Mouse (Mus musculus) activated CD4-positive, CD25-positive, alpha-beta regulatory T cell, adult 4 months (primary cell): ENCODE data around the gene Spats1. TPM values are rescaled to one million over a fixed set of nuclear protein-coding genes. Genes with fewer than 3 reads are reported as not detected.
"Not testable (repeated sequence)": the region's sequence is repeated elsewhere in the genome, so short reads cannot be mapped to it uniquely, and the experiment has no call there.

Experiments
- ATAC-seq: one replicate; pipeline ENCODE4 v1.8.0; 2017
- polyA plus RNA-seq, 2 experiments: library from polyadenylated mRNA; unstranded; fragments of 100-300 nt; shearing (Covaris generic); gene quantifications; one replicate each; pipeline ENCODE4 v1.2.1; 2017

The Spats1 gene
- polyA plus RNA-seq, 2 experiments from 2014 or later = 0.43 to 0.74 TPM

DNA sequence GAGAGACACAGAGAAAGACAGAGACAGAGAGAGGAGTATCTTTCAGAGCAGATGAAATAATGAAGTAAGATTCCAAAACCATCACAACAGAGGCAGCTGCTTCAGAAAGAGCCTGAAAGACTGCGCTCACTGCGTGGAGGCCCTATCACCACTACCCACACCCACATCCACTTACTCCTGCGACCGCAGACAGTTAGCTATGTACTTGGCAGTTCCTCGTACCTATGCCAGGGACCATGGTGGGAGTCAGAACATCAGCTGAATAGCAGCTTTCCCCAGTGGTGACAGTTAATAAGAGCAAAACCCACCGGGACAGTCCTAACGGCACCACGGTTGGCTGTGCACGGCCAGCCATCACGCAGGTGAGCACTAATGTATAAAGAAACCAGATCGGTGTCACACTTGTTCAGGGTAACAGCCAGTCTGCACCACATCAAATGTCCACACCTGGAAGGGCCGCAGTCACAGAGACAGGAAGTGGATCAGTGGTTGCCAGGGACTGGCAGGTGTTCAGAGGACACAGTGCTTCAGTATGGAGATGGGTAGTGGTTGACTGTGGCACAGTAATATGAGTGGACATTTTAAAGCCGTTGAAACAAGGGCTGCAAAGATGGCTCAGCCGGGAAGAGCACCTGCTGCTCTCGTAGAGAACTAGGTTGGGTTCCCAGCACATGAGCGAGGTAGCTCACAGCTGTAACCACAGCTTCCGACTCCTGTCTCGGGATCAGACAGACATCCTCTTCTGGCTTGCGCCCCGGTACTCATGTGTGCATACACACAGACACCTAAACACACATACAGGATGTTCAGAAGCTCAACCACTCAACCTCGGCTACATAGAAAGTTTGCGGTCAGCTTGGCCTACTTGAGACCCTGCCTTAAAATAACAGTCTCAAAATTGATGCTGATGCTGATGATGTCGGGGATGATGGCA, 13.4 kb upstream of the Spats1 start:
- peak; percentile 82 for ATAC-seq

DNA sequence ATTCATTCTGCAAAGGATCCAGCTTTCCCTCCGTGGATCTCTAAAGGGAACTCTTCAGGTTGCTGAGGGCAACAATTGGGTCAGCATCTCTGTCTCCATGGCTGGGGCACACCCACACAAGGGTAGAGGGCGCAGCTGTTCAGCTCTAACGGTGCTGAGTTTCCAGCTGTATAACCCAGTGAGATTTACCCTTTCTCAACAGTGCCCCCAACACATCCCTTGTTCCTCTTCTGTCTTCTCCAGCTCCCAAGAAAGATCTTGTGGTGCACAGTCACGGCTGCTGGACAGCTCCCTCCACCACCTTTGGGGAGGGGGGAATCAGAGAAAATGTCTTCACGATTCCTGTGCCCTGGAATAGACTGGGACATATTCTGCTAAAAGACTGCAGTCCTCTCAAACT, 12.0 kb upstream of the Spats1 start:
- ATAC-seq = no peak

DNA sequence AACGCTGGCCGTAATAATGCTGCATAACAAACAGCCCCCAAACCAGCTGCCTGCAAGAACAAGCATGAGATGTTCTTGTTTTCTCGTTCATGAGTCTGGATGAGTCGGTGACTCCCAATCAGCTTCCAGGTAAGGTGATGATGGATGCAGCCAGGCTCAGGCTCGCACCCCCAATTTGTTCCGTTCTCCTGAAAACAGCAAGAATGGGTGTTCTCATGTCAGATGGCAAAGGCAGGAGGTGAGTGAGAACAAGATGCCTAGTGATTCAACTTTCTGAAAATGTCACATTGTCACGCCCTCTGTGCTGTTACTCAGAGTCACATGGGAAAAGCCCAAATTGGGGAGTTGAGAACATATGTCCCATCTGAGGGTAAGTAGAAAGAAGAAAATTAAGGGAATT, 10.4 kb upstream of the Spats1 start:
- no peak for ATAC-seq

DNA sequence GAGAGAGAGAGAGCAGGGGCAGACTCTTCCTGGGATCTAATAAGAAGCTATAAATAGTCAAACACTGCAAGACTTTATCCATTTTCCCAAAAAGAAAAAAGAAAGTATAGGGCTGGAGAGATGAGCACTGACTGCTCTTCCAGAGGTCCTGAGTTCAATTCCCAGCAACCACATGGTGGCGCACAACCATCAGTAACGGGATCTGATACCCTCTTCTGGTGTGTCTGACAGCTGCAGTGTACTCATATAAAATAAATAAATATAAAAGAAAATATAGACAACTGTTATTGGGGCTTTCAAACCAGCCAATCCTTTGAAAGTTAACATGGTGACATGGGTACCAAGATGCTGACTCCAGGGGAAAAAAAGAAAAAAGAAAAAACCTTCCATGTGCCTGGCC, 5.2 kb upstream of the Spats1 start:
- no peak for ATAC-seq

DNA sequence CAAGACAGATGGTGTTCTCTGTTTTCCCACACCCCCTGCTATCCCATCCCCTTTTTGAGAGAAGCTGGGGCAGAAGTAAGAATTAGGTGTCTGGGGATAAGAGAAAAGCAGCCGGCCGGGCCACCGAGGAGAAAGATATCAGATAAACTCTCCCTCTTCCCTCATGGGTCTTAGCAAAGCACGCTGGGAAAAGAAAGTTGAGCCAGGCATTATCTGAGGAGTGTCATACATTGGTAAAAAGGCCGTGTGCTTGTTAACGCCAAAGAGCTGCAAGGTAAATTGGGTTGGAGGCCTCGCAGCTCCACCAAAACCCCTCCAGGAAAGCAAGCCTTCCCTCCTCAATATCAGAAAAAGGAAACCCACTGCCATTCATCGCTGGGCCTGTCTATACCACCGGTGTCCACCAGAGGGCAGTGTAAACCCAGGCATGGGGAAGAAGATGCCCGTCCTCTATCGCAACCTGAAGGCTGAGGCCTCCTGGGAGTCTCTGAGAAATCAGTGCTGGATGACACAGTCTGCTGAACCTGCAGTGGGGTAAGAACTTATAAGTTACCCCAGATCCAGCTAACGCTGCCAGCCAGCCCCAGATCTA, 3.1 kb upstream of the Spats1 start:
- peak; percentile 29 for ATAC-seq

DNA sequence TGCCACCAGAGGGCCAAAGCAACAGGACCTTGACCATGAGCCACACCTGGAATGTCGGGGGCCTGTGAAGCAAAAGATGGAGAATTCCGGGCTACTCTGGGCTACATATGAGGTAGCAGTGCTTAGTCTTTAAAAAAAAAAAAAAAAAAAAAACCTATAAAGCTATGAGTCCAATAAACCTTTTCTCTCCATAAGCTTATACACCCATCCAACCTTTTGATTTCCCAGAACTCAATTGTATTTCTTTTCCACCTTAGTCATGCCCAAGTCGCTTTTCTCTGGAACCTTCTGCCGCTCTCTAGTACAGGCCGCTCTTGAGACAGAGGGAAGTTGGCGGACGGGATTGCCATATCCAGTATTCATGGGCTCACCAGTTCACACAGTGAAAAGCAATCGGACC, 1.1 kb downstream of the Spats1 start:
- no peak for ATAC-seq

DNA sequence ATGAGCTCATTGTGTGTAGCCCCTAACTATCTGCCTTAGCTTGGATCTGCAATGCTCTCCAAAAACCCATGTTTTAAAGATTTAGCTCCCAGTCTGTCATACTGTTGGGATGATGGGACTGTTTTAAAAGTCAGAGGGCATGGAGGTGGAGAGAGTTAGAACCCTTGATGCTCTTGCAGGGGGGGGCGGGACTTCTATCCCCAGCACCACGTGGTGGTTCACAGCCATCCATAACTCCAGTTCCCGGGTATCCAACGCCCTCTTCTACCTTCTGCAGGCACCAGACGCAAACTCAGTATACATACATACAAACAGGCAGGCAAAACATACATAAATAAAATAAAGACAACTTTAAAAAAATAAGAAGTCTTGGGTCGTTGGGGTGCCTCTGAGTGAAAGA, 1.5 kb downstream of the Spats1 start:
- no peak for ATAC-seq

DNA sequence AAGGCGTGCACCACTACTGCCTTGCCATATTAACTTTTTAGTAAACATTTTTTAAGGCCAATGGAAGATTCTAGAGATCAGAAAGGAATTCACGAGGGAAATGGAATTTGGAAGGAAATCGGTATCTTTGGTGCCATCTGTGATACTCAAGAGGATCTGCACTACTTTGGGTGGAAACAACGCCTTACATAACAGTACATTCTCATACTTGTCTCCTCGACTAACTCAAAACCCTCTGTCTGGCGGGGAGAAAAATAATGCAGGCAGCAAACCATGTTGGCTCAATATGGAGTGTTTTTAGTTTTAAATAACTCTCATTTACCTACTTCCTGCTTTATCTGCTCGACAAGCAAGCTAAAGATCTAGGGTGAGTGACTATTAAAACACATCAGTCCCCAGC, 4.5 kb downstream of the Spats1 start:
- no peak for ATAC-seq

DNA sequence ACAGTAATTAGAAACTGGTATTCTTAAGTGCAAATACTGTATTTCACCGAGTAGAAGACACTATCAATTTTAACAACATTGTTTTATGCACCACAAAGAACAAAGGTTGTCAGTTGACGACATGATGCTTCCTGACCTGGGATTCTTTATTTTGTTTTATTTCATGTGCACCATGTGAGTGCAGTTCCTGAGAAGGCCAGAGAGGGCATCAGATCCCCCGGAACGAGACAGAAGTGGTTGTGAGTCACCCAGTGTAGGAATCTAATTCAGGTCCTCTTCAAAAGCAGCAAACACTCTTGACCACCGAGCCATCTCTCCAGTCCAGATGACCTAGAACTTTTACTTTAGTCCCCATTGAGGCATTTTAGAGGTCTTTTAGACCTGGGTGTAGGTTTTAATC, 6.9 kb downstream of the Spats1 start:
- ATAC-seq = no peak

DNA sequence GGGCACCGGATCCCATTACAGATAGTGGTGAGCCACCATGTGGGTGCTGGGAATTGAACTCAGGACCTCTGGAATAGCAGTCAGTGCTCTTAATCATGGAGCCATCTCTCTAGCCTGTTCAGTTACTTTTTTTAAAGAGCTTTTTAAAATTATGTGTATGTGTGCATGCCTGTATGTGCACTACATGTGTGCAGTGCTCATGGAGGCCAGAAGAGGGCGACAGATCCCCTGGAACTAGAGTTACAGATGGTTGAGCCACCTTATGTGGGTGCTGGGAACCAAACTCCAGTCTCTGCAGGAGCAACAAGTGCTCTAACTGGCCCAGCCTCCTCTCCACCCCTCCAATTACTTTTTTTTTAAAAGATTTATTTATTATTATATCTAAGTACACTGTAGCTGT, 8.5 kb downstream of the Spats1 start:
- no peak for ATAC-seq

DNA sequence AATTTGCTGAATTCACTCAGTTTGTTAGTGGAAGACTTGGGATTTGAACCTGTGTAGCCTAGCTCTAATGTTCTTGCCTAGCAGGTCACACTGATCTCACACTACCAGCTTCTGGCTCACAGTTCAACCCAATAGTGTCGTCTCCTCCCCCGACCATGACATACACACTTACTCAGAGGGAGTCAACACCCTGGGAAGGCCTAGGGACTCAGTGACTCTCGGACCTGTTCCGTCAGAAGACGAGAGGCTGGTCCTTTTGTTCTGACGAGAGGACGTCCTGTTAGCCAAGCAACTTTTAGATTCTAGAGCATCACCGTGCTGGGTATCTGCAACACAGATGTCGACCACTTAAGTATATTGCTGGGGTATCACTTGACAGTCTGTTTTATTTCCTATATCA, 11.0 kb downstream of the Spats1 start:
- ATAC-seq = no peak

DNA sequence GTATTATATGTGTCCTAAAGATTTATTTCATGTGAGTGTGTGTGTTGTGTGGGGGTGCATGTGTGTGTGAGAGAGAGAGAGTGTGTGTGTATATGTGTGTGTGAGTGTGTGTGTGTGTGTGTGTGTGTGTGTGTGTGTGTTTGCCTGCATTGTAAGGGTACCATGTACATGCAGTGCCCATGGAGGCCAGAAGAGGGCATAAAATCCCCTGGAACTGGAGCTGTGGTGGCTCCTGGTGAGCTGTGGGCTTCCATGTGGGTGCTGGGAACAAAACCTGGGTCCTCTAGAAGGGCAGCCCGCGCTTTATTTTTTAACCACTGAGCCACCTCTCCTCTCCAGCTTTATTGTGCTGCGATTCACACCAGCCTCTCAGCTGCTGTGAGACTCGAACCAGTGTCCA, 12.7 kb downstream of the Spats1 start:
- ATAC-seq = no peak

DNA sequence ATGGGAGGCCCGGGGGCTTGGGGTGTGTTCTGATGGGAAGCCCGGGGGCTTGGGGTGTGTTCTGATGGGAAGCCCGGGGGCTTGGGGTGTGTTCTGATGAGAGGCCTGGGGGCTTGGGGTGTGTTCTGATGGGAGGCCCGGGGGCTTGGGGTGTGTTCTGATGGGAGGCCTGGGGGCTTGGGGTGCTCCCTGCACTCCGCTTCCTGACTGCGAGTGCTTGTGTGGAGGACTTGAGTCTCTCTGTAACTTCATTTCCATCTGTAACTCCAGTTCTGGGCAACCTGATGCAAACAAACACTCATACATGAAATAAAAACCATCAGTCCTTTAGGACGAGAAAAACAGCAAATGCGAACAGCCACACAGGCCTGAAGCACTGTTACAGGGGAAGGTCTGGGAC, 16.2 kb downstream of the Spats1 start:
- ATAC-seq = no peak

DNA sequence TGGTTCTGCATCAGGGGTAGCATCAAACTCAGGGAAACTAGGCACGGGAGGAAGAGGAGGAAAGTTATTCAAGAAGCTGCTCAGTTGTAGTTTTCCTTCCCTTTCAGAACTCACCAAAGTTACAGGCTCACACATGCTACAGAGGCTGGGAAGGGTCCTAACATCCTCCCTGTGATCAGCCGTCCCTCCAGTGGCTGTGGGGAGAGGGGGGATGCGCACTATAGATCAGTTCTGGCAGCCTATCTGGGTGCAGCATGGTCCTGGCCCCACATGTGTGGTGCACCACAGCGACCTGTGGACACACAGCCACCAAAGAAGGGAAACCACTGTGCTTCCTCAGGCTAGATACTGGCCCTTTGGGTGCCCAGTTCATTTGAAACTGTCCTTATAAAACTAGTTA, 16.7 kb downstream of the Spats1 start:
- ATAC-seq = no peak

DNA sequence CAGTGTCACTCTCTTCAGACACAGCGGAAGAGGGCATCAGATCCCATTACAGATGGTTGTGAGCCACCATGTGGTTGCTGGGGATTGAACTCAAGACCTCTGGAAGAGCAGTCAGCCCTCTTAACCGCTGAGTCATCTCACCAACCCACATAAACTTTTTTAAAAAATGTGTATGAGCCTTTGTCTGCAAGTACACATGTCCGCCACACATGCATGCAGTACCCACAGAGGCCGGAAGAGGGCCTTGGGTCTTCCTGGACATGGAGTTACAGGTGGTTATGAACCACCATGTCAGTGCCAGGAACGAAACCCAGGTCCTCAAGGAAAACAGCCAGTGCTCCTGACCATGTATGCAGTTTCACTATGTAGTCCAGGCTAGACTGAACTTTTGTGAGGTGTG, 17.7 kb downstream of the Spats1 start:
- no peak for ATAC-seq

DNA sequence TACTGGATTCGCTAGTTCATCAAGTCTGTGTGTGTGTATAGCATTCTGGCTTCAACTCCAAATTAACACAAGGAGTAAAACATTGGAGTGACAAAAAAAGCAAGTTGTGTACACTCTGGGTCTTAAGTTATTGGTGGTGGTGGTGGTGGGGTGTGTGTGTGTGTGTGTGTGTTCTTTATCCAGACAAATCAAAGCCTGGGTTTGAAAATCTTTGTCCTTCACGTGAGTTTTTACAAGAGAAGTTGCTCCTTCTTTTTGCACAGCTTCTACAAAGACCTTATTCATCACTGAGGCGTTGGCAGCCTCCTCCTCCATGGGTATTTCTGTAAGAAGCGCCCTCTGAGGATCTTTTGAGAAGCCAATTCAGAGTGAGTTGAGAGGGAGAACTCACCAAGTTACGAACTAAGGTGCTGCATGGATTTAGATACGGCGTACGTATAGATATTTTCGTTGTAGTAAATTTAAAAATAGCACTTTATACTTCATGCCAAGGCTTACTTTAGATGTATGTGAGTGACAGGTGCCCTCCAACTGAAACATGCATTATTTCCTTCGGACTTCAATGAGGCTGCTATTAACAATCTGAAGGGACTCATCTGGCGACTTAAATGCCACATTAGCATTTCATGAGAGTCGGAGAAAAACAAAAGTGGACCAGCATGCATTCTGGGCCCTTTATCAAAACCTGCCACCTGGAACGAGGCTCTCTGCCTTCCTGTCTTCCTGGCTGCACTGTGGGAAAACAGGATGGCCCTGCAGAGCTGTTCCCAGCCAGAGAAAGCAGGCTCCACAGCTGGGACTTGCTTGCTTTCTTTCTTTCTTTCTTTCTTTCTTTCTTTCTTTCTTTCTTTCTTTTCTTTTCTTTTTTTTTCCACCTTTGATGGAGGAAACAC, 18.7 kb downstream of the Spats1 start:
- no peak for ATAC-seq

DNA sequence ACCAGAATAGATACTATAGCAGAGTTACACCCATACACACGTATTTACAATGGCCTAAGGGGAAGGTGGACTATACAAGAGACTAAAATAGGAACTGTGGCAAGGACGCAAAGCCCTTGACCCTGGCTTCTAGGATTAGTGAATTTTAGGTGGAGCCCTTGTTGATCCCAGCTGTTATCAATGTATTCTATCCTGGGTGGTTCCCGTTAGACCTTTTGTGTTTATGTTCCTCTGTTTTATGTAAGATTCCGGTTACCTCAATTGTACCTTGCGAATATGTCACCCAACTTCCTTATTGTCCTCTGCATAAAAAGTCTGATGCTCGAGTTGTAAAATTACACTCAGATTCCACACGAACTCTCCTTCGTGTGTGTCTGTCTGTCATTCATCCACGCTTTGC, 19.4 kb downstream of the Spats1 start:
- not testable (repeated sequence) for ATAC-seq

DNA sequence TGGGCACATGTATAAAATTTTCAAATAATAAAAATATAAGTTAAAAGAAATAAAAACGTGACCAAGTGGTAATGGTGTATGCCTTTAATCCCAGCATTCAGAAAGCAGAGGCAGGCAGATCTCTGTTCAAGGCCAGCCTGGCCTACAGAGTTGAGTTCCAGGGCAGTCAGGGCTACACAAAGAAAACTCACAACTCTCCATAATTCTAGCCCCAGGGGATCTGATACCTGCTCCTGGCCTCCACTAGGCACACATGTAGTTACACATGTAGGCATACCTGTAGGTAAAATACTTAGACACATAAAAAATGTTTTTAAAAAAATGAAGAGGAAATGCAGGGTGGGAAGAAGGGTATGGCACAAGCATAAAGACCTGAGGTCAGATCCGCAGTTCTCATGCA, 20.4 kb downstream of the Spats1 start:
- ATAC-seq = no peak

DNA sequence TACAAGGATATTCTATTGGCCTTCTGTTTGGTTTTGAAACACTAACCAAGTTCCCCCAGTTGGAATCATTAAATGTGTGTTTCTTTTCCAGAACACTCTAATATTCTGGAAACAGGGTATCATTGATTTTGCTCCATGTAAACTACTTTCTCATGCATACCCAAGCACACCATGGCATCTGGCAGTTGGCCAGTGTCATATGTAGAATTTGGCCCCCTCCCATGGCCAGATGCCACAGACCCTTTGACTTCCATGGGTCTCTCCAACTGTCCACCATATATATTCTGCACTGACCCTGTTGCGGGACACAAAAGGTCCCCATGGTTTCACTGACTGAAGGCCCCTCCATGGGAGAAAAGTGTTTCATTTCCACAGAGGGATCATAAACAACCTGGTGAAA, 22.9 kb downstream of the Spats1 start:
- ATAC-seq = no peak

DNA sequence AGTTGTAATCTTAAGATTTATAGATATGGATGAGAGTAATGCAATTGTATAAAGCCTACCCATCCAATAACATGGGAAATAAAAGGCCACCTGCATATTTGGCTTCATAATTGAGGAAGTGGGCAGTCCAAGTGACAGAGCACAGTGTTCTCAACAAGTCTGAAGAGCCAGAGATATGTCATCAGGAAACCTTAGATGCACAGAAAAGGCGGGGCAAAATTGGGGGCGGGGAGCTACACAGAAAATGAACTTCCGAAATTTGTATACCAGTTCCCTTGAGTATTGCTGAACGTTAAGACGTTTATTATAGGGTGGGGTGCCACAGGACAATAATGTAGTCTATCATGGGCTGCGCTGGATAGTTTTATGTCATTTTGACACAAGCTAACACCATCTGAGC, 25.1 kb downstream of the Spats1 start:
- ATAC-seq = no peak

DNA sequence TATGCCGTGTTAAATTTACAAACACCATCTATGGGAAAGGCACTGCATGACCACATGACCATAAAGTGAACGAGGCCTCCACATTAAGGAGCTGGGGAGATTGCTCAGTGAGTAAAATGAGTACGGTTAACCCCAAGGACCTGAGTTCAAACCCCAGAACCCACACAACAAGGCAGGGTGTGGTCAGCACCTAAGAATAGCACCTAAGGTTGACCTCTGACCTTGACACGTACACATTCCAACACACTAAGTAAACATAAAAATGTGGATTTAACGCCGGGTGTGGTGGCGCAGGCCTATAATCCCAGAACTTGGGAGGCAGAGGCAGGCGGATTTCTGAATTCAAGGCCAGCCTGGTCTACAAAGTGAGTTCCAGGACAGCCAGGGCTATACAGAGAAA, 25.6 kb downstream of the Spats1 start:
- no peak for ATAC-seq

DNA sequence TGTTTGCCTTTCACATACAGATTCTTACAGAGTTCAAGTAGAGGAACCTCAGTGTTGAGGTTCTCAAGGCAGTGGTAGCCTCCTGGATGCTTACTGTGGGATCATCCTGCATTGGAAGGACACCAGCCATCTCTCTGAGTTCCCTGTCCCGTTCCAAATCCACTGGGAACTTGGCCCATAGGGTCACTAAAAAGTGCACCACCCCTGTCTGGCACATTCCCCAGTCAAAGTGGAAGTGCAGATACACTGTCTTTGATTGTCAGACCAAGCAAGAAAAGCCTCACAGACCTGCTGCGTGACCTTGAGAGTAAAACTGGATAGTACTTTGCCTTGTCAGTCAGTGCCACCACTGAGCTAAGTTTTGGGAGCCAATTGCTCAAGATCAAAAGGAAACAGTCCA, 28.2 kb downstream of the Spats1 start:
- no peak for ATAC-seq

DNA sequence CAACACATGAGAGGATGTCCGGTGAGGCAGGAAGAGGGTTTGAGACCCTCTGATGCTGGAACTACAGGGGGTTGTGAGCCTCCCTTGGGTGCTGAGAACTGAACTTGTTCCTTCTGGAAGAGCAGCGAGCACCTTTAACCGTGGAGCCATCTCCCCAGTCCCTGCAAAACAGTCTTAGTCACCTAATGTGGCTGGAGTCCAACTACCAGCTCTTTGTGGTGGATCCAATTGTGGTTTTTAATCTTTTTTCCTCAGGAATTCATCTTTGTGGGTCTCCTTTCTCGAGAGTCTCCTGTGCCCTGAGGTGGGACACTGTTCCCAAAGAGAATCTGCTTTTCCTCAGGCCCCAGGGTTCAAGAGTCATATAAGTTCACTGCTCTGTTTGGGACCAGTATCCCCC, 29.3 kb downstream of the Spats1 start:
- no peak for ATAC-seq

DNA sequence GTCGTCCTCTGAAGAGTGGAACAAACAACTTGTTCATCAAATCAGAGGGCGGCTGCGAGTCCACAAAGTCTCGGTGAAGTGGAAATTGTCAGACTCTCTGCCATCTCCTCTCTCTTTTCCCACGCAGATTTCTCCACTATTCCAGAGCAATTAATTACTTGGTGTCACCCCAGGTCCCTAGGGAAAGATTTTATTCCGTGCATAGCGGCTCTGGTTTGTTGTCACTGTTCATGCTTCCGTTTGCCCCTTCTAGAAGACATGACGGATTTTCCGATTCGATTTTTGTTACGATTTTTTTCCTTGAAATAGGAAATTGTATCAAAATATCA, 41.0 kb downstream of the Spats1 start:
- no peak for ATAC-seq
